Mouse (Mus musculus) embryo, embryonic 9.5 days (tissue): ENCODE results near the gene Nol6.

ENCODE experiments used
- DNase-seq: peaks from one replicate; pipeline ENCODE4 v3.0.0-alpha.2; 2017; ENCODE audit errors: extremely low spot score

Gene Nol6

GRCm38 (mm10) chr4:41118706-41119292 is 5.5 kb downstream of the Nol6 start:
- DNase-seq: peak; percentile 44

- DNase-seq: no peak
Observed at GRCm38 (mm10) chr4:41116817-41117216, 7.4 kb downstream of the Nol6 start.

- no peak for DNase-seq
Observed at GRCm38 (mm10) chr4:41115793-41116192, 8.5 kb downstream of the Nol6 start.

- no peak for DNase-seq
Observed at GRCm38 (mm10) chr4:41115074-41115473, 9.2 kb downstream of the Nol6 start.

GRCm38 (mm10) chr4:41114358-41115070 is 9.7 kb downstream of the Nol6 start:
- DNase-seq: no peak

GRCm38 (mm10) chr4:41108717-41109425 is 15.4 kb downstream of the Nol6 start:
- no peak for DNase-seq

GRCm38 (mm10) chr4:41107440-41107839 is 16.8 kb downstream of the Nol6 start:
- DNase-seq: no peak

GRCm38 (mm10) chr4:41102901-41103300 is 21.4 kb downstream of the Nol6 start:
- DNase-seq: no peak

- DNase-seq: no peak
Observed at GRCm38 (mm10) chr4:41100986-41101385, 23.3 kb downstream of the Nol6 start.

GRCm38 (mm10) chr4:41098577-41098951 is 25.7 kb downstream of the Nol6 start:
- peak; percentile 19 for DNase-seq

- DNase-seq: peak; percentile 49
Observed at GRCm38 (mm10) chr4:41097871-41098576, 26.2 kb downstream of the Nol6 start, which contains the start of gene Aqp3. Gene Aqp3, minus strand, starts transcription at chr4:41098183.

- no peak for DNase-seq
Observed at GRCm38 (mm10) chr4:41097381-41097780, 26.9 kb downstream of the Nol6 start.

- no peak for DNase-seq
Observed at GRCm38 (mm10) chr4:41096794-41097193, 27.5 kb downstream of the Nol6 start.

- no peak for DNase-seq
Observed at GRCm38 (mm10) chr4:41096169-41096568, 28.1 kb downstream of the Nol6 start.

GRCm38 (mm10) chr4:41094361-41094760 is 29.9 kb downstream of the Nol6 start:
- DNase-seq: no peak

GRCm38 (mm10) chr4:41092958-41093357 is 31.3 kb downstream of the Nol6 start:
- no peak for DNase-seq

- DNase-seq: no peak
Observed at GRCm38 (mm10) chr4:41091391-41091790, 32.9 kb downstream of the Nol6 start.

GRCm38 (mm10) chr4:41089705-41090104 is 34.5 kb downstream of the Nol6 start:
- no peak for DNase-seq

- DNase-seq: no peak
Observed at GRCm38 (mm10) chr4:41089189-41089588, 35.1 kb downstream of the Nol6 start.

- DNase-seq: no peak
Observed at GRCm38 (mm10) chr4:41087459-41088298, 36.6 kb downstream of the Nol6 start.

GRCm38 (mm10) chr4:41086947-41087346 is 37.3 kb downstream of the Nol6 start:
- no peak for DNase-seq
